Mouse (Mus musculus) liver, postnatal 0 days (tissue): ENCODE data around the gene Acod1. TPM values are rescaled to one million over a fixed set of nuclear protein-coding genes. Genes with fewer than 3 reads are reported as not detected.

ENCODE experiments used
- ATAC-seq: fragments of 200-750 bp; cut with Nextera tagmentation; 2 replicates; pipeline ENCODE4 v1.8.0; 2017; ENCODE audit warnings: mild to moderate bottlenecking, moderate library complexity
- DNase-seq: peaks from one replicate; pipeline ENCODE4 v3.0.0-alpha.2; 2016
- H3K27ac ChIP-seq: fragments of 300-500 bp; sonication (generic); 2 replicates; pipeline ENCODE4 v1.5.1; 2014; ENCODE audit warnings: antibody characterized with exemption, moderate library complexity, mild to moderate bottlenecking, low read depth
- H3K27me3 ChIP-seq: fragments of 300-500 bp; sonication (generic); 2 replicates; pipeline ENCODE4 v1.6.1; 2014; ENCODE audit warnings: low read length, control low read depth, mixed read lengths; ENCODE audit not compliant: insufficient read depth
- H3K36me3 ChIP-seq: fragments of 300-500 bp; sonication (generic); replicated peaks from 2 replicates; pipeline ENCODE4 v1.6.1; 2014; ENCODE audit warnings: mild to moderate bottlenecking, control low read depth, low read length, moderate library complexity, mixed read lengths; ENCODE audit not compliant: insufficient read depth
- H3K4me1 ChIP-seq: fragments of 300-500 bp; sonication (generic); 2 replicates; pipeline ENCODE4 v1.6.1; 2014; ENCODE audit warnings: antibody characterized with exemption, mild to moderate bottlenecking, control low read depth; ENCODE audit not compliant: insufficient read depth
- H3K4me2 ChIP-seq: fragments of 300-500 bp; sonication (generic); 2 replicates; pipeline ENCODE4 v1.6.1; 2014; ENCODE audit warnings: low read depth, mild to moderate bottlenecking, low read length, moderate library complexity, mixed read lengths
- H3K4me3 ChIP-seq: fragments of 300-500 bp; sonication (generic); 2 replicates; pipeline ENCODE4 v1.5.1; 2014; ENCODE audit warnings: low read depth, low read length
- H3K9ac ChIP-seq: fragments of 300-500 bp; sonication (generic); replicated peaks from 2 replicates; pipeline ENCODE4 v1.6.1; 2014; ENCODE audit warnings: mild to moderate bottlenecking, moderate library complexity
- H3K9me3 ChIP-seq: fragments of 300-500 bp; sonication (generic); 2 replicates; pipeline ENCODE4 v1.6.1; 2016; ENCODE audit warnings: mild to moderate bottlenecking, control low read depth, low read length, mixed read lengths
- CTCF ChIP-seq: sonication (generic); IDR thresholded peaks from 2 replicates; pipeline ENCODE4 v1.5.1; 2016; ENCODE audit warnings: antibody characterized with exemption, low read depth
- EP300 ChIP-seq: IDR thresholded peaks from 2 replicates; pipeline ENCODE4 v1.6.1; 2016; ENCODE audit warnings: antibody characterized with exemption, low read depth, mild to moderate bottlenecking
- WGBS: fragments of 180-500 bp; shearing (Covaris S2); extraction: QIAGEN DNeasy Blood & Tissue Kit; methylation state at CpG from one replicate; pipeline ENCODE4 v1.1.7; 2014; ENCODE audit not compliant: insufficient replicate concordance; 5-methylcytosine and 5-hydroxymethylcytosine counted together
- polyA plus RNA-seq: library from polyadenylated mRNA; unstranded; fragments of >200 nt; fragmentation: Nextera tagmentation; extraction: Ambion mirVana; gene quantifications from 2 replicates; pipeline ENCODE4 v1.2.1, GENCODE M21; 2015

Acod1 gene
- polyA plus RNA-seq, 1 experiment from 2014 or later, result not detected

- TF ChIP-seq CTCF (no peak), EP300 (no peak)
- 0% methylated on average over 10 of the region's 10 CpGs for WGBS
- peak; percentile 31 for DNase-seq
Measured at GRCm38 (mm10) chr14:103070790-103071189, 24.0 kb downstream of the Acod1 start.

GRCm38 (mm10) chr14:103071471-103071870 lies 24.7 kb downstream of the Acod1 start:
- ATAC-seq (no peak), DNase-seq (no peak)
- no peak overlapping the region for H3K4me3 ChIP-seq
- TF ChIP-seq CTCF, result no peak
- no peak overlapping the region; the same call in 1 of the 2 replicates for H3K27ac ChIP-seq
- H3K9me3 ChIP-seq, result no peaks in the 10 kb centered on the region
- H3K9ac ChIP-seq, result no peak overlapping the region
- peaks cover 39% of the 10 kb centered on the region for H3K36me3 ChIP-seq
- peak overlapping the region; percentile 97 for H3K4me2 ChIP-seq
- H3K27me3 ChIP-seq, result no peaks in the 10 kb centered on the region
- 87% methylated on average over 12 of the region's 12 CpGs for WGBS
- H3K4me1 ChIP-seq, result peaks cover 8% of the 10 kb centered on the region

More at GRCm38 (mm10) chr14:103070790-103071189, 24.0 kb downstream of the Acod1 start:
- Histone ChIP-seq H3K9ac (peak overlapping the region; percentile 78), H3K9me3 (no peaks in the 10 kb centered on the region), H3K27ac (peak overlapping the region; percentile 93), H3K4me3 (peak overlapping the region; percentile 78), H3K36me3 (peaks cover 34% of the 10 kb centered on the region), H3K27me3 (no peaks in the 10 kb centered on the region), H3K4me2 (peak overlapping the region; percentile 97), H3K4me1 (peaks cover 8% of the 10 kb centered on the region)
- ATAC-seq, result no peak

- H3K9ac ChIP-seq, result no peak overlapping the region
- 84% methylated on average over 4 of the region's 4 CpGs for WGBS
- no peaks in the 10 kb centered on the region for H3K9me3 ChIP-seq
- no peak overlapping the region for H3K4me3 ChIP-seq
- DNase-seq (no peak), ATAC-seq (no peak)
- H3K27ac ChIP-seq, result no peak overlapping the region
- TF ChIP-seq EP300, result no peak
- no peak for TF ChIP-seq CTCF
- H3K4me1 ChIP-seq, result peaks cover 8% of the 10 kb centered on the region
- H3K36me3 ChIP-seq, result peaks cover 48% of the 10 kb centered on the region
- H3K27me3 ChIP-seq, result no peaks in the 10 kb centered on the region
- H3K4me2 ChIP-seq, result no peak overlapping the region
Measured at GRCm38 (mm10) chr14:103072731-103073130, 26.0 kb downstream of the Acod1 start.

GRCm38 (mm10) chr14:103073825-103074224 lies 27.0 kb downstream of the Acod1 start:
- Histone ChIP-seq H3K9ac (no peak overlapping the region), H3K4me3 (no peak overlapping the region), H3K4me2 (no peak overlapping the region), H3K27ac (no peak overlapping the region), H3K27me3 (no peaks in the 10 kb centered on the region), H3K9me3 (no peaks in the 10 kb centered on the region), H3K36me3 (peaks cover 50% of the 10 kb centered on the region), H3K4me1 (peaks cover 8% of the 10 kb centered on the region)
- TF ChIP-seq EP300 (no peak), CTCF (no peak)
- no peak for DNase-seq
- no peak for ATAC-seq
- WGBS, result 89% methylated on average over 8 of the region's 8 CpGs

GRCm38 (mm10) chr14:103075166-103075565 lies 28.4 kb downstream of the Acod1 start:
- H3K9me3 ChIP-seq, result no peaks in the 10 kb centered on the region
- TF ChIP-seq EP300 (no peak), CTCF (no peak)
- H3K4me1 ChIP-seq, result 0 out of 2 replicates have a peak, but pooled peaks cover 2% of the 10 kb centered on the region
- H3K4me3 ChIP-seq, result no peak overlapping the region
- no peak overlapping the region for H3K27ac ChIP-seq
- DNase-seq, result no peak
- 68% methylated on average over 7 of the region's 7 CpGs for WGBS
- H3K4me2 ChIP-seq, result no peak overlapping the region
- no peak overlapping the region; the same call in 1 of the 2 replicates for H3K9ac ChIP-seq
- peaks cover 58% of the 10 kb centered on the region for H3K36me3 ChIP-seq
- ATAC-seq, result no peak
- H3K27me3 ChIP-seq, result no peaks in the 10 kb centered on the region

GRCm38 (mm10) chr14:103077272-103078005 lies 30.7 kb downstream of the Acod1 start:
- DNase-seq (no peak), ATAC-seq (0 out of 2 replicates have a peak, but pooled peaks have one; percentile 37)
- no peak overlapping the region for H3K9ac ChIP-seq
- peaks cover 60% of the 10 kb centered on the region for H3K36me3 ChIP-seq
- H3K27me3 ChIP-seq, result no peaks in the 10 kb centered on the region
- no peaks in the 10 kb centered on the region for H3K4me1 ChIP-seq
- no peak overlapping the region for H3K27ac ChIP-seq
- no peak overlapping the region for H3K4me3 ChIP-seq
- H3K4me2 ChIP-seq, result no peak overlapping the region
- TF ChIP-seq CTCF (no peak), EP300 (no peak)
- H3K9me3 ChIP-seq, result no peaks in the 10 kb centered on the region
- WGBS, result 86% methylated on average over 9 of the region's 9 CpGs
